Mouse (Mus musculus): ENCODE results near the gene Ces1b.

Gene Ces1b

DNA sequence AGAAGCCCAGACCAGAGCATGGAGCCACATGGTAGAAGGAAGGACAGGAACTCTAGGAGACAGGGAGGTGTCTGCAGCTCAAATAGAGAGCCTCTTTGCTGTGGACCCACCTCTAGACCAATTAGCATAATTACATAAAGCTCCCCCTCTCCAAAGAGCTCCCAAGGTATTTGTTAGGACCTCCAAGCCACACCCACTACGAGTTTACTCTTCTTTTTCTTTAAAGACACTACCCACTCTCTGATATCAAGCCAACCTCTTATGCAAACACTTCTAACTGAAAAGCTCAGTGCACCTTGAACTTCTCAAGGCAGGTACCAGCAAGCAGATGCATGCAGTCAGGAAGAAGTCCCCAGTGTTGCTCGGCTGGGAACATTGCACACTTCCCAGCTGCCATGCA is at the start of gene Ces1b:
Ces1b (minus strand) TSS at position 131 of the 400 bp plus-strand sequence.
- no peak for DNase-seq (ENCODE audit: low read depth)

DNA sequence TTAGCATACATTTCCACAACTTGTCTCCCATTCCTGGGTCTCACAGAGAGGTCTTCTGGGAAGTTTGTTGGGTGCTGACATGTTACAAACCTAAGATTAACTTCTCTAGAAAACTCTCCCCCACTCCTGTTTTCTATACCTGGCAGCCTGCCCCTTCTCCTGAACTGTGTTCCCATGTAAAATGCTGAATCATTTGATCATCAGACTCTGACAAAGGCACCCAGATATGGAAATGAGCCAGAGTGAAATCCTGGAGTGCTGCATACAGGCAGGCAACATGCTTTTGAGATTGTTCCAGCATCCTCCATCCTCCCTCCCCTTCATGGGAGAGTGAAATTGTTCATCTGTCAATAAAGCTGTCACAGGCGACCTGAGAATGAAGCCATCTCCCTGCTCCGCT is 46.7 kb upstream of the Ces1b start:
- DNase-seq (ENCODE audit: low read depth) = no peak

DNA sequence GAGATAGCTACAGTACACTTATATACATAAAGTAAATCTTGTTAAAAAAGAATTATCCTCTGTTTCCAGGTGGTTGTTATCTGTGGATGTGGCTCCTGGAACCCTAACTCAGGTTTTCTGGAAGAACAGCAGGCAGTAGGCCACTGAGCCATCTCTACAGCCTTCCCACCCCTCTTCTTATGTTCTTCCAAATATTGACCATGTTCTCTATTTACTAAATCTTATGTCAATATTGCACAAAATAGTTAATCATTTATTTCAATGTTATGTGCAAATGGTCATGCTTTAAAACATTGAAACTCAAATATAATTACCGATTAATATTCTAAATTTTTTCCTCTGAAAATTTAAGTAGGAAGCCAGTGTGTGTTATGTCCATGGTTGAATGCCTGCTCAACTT is 42.2 kb upstream of the Ces1b start:
- DNase-seq (ENCODE audit: low read depth) = no peak

DNA sequence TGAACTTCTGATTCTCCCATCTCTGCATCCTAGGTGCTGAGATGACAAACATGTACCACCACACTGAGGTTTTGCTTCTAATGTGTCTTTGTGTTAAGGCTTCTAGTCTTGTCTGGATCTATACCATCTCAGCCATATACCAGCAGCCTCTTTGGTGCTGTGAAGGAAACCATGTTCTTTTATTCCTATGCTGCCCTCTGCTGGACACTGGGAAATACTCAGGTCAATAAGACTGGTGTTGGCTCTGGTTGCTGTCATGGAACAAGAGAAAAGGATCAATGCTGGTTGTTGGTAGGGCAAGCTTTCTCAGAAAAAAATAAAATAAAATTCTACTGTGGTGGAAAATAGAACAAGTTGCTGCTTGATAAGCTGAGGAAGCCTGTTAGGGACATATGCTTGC is 15.6 kb upstream of the Ces1b start:
- DNase-seq (ENCODE audit: low read depth) = no peak

DNA sequence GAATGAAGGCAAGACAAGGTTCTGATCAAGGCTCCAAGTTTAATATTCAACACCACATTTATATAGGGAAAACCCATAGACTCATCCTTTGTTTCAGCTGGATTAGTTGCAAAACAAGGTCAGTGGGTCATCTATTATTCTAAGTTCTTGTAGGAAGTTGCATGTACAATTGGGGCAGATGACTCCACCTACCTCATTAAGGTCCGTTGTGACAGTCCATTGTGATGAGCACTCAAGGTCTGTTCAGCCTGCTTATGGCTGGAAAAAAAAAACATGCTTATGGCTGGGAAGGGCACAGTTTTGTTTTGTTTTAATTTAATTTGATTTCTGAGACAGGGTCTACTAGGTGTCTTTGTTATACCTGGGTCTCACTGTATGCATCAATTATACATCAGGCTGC is 11.5 kb upstream of the Ces1b start:
- no peak for DNase-seq (ENCODE audit: low read depth)

DNA sequence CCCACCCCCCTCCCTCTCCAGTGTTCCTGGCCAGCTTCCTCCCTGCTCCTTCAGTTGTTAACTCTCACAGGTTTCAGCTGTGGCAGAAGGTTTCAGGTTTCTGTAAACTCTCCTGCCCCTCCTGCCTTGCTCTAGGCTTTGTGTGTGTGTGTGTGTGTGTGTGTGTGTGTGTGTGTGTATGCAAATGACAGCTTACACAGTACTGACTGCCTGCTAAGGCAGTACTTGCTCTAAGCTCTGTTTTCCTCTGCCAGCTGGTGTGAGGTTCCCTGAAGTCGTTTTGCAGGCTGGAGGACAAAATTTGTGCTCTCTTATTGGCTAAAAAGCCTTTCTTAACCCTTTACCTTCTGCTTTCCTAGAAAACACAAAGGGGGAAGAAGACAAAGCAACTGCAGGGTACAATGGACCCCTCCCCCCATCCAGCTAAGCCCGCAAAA is 8.9 kb upstream of the Ces1b start:
- no peak for DNase-seq (ENCODE audit: low read depth)

DNA sequence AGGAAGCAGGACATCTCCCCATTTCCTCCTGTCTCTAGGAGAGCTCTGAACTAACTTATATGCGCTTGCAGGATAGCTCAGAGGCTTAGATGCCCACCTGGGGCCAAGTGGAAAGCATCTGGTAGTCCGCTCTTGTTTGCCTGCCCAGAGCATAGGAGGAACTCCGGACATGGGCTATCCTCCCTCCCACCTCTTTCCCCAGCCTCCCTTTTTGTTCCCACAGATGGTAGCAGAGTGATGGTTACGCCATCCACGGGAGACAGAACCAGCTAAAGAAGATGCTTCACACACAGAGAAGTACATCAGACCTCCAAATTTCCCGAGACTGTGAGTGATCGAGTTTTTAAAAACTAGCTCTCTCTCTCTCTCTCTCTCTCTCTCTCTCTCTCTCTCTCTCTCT is 8.4 kb upstream of the Ces1b start:
- no peak for DNase-seq (ENCODE audit: low read depth)

DNA sequence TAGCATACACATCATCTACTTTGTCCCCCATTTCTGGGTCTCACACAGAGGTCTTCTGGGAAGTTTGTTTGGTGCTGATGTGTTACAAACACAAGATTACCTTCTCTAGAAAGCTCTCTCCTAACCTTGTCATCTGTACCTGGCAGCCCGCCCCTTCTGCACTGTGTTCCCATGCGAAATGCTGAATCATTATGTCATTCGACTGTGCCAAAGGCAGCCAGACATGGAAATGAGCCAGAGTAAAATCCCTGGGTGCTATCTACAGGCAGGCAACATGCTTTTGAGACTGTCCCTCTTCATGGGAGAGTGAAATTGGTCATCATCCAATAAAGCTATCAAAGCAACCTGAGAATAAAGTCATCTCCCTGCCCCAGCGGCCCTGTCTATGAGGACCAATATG is 4.6 kb downstream of the Ces1b start:
- DNase-seq (ENCODE audit: low read depth) = no peak

DNA sequence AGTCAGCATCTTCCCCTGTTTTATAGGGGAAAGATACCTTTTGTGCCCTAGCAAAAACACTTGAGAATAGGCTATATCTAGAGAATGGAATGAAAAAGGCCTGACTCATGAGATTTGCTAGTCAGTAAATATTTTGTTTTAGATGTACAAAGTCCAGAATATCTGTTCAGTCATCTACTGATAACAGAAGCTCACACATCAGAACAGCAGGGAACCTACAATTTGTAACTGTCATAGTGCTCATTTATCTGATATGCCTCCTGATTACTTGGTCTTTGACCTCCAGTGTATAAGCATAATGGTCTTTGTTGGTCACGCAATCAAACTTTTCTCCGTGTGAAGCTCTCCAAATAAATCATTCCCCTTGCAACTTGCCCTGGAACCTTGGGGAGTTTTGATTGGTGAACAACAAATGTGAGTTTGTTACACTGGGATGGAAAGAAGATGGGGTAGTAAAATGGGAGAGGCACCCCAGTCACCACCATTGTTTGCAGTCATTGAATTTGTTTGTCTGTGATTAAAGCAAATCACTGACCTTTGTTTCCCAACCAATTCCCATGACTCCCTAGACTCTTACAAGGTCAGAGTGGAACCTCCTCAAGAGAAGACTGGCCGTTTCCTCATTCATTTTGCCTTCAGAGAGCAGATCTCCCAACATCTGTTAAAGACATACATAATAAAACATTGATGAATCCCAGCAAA is 16.2 kb downstream of the Ces1b start:
- DNase-seq (ENCODE audit: low read depth) = no peak

DNA sequence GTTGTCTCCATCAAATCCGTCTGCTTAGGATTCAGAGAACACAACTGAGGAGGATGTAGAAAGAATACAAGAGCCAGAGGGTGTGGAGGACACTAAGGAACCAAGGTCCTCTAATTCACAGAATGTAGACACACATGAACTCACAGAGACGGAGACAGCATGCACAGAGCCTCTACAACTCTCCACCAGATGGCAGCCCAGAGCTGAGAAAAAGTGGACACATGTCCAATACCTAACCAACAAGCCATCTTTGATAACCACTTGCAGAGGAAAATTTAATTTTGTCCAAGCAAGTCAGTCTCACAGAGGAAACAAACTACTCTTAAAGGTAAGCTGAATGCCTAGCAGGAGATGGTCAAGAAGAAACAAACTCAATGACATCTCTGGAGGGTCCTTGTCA is 20.6 kb downstream of the Ces1b start:
- DNase-seq (ENCODE audit: low read depth) = no peak

DNA sequence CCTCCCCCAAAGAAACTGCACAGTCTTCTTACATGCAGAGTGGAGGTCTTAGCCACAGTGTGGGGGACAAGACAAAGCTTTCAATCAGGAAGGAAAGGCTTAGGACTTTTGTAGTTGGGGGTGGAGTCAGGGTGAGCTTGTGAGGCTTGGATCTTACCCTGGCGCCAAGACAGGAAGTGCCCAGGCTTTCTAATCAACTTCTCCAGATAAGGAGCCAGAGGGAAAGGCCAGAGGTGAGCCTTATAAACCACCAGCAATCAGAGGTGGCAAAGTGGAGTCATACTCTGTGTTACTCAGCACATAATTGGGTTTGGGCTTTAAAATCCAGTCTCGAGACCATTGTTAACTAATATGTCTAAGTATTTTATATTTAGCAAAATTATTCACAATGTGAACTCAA is 24.6 kb downstream of the Ces1b start:
- DNase-seq (ENCODE audit: low read depth) = no peak

DNA sequence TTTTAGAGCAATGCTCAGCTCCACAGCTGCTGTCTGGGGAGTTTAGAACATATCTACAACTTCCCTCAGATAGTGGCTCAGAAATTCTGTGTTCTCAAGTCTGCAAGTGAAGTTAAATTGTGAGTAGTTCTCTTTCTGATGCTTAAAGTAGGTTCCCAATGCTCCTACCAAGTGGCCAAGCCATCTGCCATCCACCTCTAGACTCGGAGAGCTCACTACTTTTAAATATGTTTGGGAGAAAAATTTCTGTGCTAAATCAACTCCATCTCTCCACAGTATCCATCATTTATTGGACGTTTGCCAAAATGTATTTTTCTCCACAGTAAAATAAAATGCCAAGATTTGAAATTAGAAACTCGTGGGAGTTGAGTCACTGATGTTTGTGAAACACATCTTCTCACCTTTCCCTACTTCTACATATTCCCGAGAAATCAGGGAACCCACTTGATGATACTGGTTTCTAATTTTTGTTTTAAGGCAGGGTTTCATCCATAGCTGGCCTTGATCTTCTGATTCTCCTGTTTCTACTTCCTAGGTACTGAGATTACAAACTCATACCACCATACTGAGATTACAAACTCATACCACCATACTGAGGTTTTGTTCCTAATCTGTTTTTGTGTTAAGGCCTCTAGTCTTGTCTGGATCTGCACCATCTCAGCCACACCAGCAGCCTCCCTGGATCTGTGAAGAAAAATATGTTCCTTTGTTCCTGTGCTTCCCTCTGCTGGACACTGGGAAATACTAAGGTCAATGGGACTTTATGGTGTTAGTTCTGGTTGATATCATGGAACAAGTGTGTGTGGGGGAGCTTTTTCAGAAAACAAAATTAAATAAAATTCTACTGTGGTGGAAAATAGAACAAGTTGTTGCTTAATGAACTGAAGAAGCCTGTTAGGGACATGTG is 31.1 kb downstream of the Ces1b start:
- DNase-seq (ENCODE audit: low read depth) = no peak

DNA sequence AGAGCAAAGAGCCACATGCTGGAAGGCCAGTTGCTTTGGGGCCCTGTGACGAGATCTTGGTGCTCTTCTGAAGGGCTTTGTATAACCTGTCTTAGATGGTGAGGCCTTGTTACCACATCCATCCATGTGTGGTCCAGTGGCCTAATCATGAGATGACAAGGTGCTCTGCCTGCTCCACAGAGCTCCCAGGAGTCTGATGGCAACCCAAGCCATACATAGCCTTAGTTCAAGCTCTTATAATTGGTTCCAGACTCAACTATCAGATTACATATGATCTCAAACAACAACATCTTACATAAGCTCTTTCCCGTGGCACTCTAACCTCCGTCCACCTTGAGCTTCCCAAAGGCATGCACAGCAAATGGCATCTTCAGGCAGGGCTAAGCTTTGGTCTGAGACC is 31.7 kb downstream of the Ces1b start, which contains the start of gene Ces1a:
Ces1a (minus strand) TSS at position 101 of the 400 bp plus-strand sequence.
- DNase-seq (ENCODE audit: low read depth) = no peak

DNA sequence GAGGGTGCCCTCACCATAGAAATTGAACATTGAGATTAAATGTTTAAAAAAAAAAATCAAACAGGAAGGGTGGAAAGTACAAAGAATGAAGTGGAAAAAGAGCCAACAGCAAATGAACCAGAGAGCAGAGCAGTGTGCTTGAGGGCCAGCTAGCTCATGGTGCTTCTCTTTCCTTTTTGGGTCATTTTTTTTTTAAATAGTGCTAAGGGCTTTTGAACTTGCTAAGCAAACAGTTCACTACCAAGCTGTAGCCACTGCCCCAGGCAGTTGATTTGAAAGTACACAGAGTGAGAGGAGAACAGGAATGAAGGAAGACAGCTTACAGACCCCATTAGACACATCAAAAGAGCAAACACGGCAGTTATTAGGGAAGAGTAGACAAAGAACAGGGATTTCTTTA is 36.7 kb downstream of the Ces1b start:
- DNase-seq (ENCODE audit: low read depth) = no peak

DNA sequence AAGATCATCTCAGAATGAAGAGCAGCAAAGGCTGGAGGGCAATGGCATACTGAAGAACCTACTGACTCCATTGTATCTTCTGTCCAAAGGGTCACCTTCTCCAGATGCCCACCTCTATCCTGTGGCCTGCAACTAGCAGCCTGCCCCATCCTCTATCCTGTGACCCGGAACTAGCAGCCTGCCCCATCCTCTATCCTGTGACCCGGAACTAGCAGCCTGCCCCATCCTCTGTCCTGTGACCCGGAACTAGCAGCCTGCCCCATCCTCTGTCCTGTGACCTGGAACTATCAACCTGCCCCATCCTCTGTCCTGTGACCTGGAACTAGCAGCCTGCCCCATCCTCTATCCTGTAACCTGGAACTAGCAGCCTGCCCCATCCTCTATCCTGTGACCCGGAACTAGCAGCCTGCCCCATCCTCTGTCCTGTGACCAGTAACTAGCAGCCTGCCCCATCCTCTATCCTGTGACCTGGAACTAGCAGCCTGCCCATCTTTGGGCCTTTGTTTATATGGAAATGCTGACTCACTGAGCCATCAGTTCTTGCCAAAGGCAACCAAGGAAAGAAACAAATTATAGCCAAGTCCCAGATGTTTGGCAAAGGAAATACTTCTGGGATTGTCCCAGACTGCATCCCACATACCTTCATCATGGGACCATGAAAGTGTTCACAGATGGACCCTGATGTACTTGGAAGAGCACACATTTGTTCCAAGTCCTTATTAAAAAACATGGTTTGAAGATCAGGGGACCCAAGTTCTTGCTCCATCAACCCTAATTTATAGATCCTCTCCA is 38.8 kb downstream of the Ces1b start:
- DNase-seq (ENCODE audit: low read depth) = no peak

DNA sequence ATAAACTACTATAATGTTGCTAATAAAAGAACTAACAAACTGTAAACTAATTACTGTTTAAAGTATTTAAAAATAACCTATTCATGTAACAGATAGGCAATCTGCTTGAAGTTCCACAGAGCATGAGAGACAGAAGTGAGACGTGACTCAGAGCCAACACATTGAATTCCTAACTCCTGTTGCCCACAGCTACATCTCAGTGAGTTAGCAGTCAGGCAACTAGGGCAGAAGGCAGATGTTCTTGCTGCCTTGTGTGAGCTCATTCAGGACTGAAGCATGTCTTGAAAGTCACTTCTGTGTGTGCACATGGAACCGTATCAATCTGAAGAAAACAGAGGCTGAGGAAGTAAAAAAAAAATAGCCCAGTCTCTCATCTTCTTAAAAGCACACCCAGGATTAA is 39.6 kb downstream of the Ces1b start:
- DNase-seq (ENCODE audit: low read depth) = no peak

DNA sequence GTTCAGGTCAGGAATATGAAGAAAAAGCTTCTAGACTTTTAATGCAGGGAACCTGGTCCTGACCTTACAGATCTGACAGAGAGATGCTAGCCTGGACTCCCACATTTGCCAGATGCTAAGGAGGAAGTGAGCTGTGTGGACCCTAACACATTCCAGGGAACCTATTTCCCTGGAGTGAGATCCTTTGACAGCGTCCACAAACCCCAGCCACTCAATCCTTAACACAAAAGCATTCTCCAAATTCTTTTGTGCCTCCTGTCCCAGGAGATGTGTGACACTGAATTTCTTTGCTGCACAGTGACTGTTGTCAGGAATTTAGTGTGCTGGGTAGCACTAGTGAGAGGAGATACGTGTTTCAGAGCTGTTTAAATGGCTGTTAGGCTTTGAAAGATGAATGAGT is 41.0 kb downstream of the Ces1b start:
- no peak for DNase-seq (ENCODE audit: low read depth)

DNA sequence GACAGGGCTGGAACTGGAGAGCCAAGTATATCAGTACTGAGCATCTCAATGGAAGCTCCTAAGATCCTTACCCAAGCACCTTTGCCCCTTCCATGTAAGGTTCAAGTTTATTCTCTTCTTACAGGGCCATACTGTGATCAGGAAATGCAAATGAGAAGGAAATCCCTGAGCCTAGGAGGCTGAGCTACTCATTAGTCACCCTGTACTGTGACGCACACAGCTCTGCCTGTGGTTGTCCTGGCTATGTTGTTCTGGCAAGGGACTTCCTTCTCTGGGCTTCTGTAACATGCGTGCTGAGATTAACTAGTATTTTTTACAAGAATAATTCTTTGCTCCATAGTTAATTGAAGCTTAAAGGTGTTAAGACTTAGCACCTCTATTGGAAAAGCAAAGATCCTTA is 49.2 kb downstream of the Ces1b start:
- no peak for DNase-seq (ENCODE audit: low read depth)

DNA sequence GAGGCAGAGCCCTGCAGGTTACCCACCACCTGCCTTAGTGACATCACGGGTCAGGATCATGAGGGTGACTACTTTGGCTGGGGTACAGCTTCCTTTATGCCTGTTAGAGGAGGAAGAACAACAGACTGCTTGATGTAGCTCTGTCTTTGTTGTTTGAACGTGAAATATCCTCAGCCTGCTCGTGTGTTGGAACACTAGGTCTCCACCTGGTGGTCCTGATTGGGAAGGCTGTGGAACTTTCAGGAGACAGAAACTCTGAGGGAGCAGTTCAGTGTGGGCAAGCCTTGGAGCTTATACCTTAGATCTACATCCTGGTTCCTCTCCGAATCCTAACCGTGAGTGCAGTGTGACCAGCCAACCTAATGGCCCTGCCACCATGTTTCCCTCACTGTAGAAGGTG is 58.1 kb downstream of the Ces1b start:
- DNase-seq (ENCODE audit: low read depth) = no peak

DNA sequence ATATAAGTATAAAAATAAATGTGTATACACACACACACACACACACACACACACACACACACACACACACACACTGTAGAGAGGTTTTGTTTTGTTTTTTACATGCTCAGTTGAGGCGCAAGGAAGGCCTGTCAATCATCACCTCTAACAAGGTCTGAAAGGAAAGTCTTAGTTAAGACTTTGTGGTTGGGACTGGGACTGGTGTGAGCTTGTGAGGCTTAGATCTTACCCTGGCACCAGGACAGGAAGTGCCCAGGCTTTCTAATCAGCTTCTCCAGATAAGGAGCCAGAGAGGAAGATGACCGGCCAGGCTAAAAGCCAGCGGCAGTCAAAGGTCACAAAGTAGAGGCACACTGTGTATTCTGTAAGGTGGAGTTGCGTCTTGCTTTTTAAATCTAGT is 65.5 kb downstream of the Ces1b start:
- DNase-seq (ENCODE audit: low read depth) = no peak

DNA sequence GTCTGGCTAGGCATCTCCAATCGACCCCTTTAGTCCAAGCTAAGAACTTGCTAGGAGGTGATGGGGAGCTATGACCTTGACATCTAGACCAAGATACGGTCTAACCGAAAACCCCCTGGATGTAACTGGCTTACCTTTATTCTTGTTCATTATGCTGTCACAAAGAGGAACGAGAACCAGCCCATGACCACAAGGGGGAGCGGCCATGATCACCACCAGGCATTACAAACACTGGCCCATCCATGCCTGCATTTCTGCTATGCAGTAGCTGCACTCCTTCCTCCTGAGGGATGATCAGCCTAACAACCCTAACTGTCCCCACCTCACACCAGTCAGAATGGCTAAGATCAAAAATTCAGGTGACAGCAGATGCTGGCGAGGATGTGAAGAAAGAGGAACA is 67.6 kb downstream of the Ces1b start:
- no peak for DNase-seq (ENCODE audit: low read depth)

DNA sequence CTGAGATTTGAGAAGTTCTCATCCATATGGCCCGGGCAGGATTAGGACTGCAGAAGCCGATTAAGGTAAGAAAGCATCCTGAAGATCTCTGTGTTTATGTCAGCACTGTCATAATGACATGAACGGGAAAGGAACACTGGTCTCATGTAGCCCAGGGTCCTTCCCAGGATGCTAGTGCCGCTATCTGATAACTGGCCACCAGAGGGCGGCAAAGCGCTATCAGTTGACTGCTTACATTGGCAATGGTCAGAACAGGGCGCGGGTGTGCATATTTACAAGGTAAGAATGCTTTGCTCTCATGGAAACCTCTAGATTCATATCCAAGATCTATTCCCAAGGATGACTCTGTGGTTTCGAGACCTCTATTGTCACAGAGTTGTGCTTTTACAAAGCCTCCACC is 68.4 kb downstream of the Ces1b start:
- peak; percentile 40 for DNase-seq (ENCODE audit: low read depth)

DNA sequence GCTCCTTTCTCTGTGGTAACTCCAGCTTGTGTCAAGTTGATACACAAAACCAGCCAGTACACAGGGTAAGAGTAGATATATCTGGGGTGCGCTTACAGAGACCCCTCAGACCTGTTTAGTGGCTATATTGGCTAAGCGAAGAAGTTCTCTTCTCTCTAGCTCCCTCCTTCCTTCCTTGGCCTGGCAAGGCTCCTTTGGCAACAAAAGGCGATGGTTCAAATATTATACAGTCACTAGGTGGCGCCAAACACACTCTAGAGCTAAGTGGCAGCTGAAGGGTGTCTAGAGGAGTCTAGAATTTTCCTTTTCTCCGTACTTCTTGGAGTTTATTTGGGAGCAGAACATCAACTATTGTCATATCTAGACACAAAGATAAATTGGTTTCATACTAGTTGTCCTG is 69.5 kb downstream of the Ces1b start:
- peak; percentile 7 for DNase-seq (ENCODE audit: low read depth)

Measured in naive thymus-derived CD4-positive, alpha-beta T cell, adult 2 months (primary cell).